Mouse (Mus musculus): ENCODE data around the gene Trpv1.

DNA sequence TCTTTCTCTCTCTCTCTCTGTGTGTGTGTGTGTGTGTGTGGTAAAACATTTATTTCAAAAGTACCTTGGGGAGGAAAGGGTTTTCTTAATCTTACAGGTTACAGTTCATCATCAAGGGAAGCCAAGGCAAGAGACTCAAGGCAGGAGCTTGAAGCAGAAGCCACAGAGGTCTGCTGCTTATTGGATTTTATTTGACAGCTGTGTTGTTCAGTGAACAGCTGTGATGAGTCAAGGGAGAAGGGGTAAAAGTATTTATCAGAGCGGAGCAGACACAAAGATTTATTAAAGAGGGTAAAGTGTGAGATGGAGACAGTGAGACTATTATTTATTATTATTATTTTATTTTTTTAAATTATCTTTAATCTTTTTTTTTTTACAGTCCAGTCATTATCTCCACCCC is 27.3 kb downstream of the Trpv1 start:
- TF ChIP-seq GATA1 (IDR thresholded peaks at IDR 0.05; ENCODE audit: low read depth, low read length) (no peak), ELF1 (IDR thresholded peaks at IDR 0.05; ENCODE audit: low read depth, low read length) (no peak), USF1 (IDR thresholded peaks at IDR 0.05; ENCODE audit: low read depth, low read length) (no peak), BHLHE40 (IDR thresholded peaks at IDR 0.05; ENCODE audit: borderline replicate concordance, low read depth, low read length) (no peak), CTCF (IDR thresholded peaks at IDR 0.05 in 2 of 3, conservative IDR thresholded peaks at IDR 0.05 in 1 of 3; ENCODE audit: control insufficient read depth in 1 of 3, insufficient read depth in 1 of 3, low read depth in 2 of 3, low read length in 3 of 3, poor library complexity in 1 of 3, severe bottlenecking in 1 of 3) (no peak), TCF12 (IDR thresholded peaks at IDR 0.05; ENCODE audit: low read depth, low read length) (no peak), POLR2A (IDR thresholded peaks at IDR 0.05; ENCODE audit: control insufficient read depth in 1 of 2, insufficient read depth in 1 of 2, low read depth in 1 of 2, low read length in 2 of 2, poor library complexity in 1 of 2) (no peak), TAL1 (IDR thresholded peaks at IDR 0.05; ENCODE audit: low read length) (no peak), ETS1 (IDR thresholded peaks at IDR 0.05; ENCODE audit: low read depth, low read length) (no peak), EP300 (IDR thresholded peaks at IDR 0.05; ENCODE audit: low read depth in 1 of 2, low read length in 2 of 2) (no peak)

All from MEL (cell line).